Mouse (Mus musculus): ENCODE data around the gene Col1a1.

DNA sequence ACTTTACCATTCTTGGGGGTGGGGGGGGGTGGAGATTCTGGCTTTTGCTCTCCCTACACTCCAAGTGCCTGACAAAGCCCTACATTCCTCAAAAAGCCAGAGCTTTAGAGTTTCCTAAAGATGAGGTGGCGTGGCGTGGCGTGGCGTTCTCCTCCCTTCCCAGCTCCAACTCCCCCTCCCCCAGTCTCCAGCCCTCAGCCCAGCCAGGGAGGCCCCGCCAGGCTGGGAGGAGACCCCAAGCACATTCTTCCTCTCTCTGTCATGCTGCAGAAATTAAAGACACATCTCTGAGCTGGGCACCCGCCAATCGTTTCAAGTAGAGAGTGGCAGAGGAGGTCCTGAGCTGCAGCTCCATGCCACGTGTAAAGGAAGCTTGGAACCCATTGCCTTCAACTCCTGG lies 2.4 kb upstream of the Col1a1 start:
- TF ChIP-seq CTCF (IDR thresholded peaks at IDR 0.05; ENCODE audit: low read depth): no peak
- TF ChIP-seq EP300 (optimal IDR thresholded peaks at IDR 0.05): no peak

Data from stomach, postnatal 0 days (tissue).